Mouse (Mus musculus): ENCODE data around the gene Tspan18. TPM values are rescaled to one million over a fixed set of nuclear protein-coding genes. Genes with fewer than 3 reads are reported as not detected.
A peak's percentile ranks its signal among the peaks of the same experiment; 100 is the strongest.

The Tspan18 gene
- polyA plus RNA-seq, 1 experiment = 10.6 TPM

DNA sequence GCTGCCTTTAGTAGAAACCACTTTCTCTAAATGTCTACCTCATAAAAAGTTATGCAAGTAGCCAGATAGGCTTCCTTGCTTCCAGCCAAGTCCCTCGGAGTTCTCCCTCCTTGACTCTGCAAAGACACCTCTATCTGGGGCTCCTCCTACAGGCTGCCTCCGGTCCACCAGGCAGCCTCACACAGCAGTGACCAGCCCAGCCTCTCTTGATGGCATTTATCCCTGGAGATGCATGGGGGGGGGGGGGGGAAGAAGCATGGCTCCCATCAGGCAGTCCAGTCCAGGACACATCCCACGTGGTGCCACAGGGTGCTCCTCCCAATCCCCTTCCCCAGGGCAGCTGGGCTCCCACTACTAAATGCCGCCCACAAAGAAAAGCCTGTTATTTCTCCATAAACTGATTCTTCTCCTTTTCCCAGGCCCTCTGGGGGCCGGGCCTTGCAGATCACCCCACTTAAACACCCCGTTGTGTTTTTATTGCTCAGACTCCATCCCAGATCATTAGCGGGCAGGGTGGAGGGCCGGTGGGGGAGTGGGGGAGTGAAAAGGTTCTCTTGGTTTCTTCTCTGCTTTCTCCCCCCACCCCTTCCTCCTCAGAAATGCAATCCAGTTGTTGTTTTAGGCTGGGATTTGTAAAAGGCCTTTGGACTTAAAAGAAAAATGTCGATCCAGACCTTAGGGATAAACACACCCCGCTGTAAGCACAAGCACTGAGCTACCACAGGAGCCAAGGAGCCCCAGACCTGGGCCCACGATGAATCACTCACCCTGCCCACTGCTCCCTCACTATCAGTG, 55.9 kb downstream of the Tspan18 start:
- H3K27ac ChIP-seq (ENCODE audit: insufficient read depth, low read length) = 0 out of 2 replicates have a peak overlapping the region, but pooled peaks have one; percentile 13
- H3K36me3 ChIP-seq (ENCODE audit: control insufficient read depth, insufficient read depth, low read length) = no peaks in the 10 kb centered on the region
- H3K4me1 ChIP-seq (ENCODE audit: control insufficient read depth, insufficient read depth, insufficient read length) = no peaks in the 10 kb centered on the region
- DNase-seq (ENCODE audit: low read depth in 1 of 2, low spot score in 2 of 2) = no peak
- H3K4me3 ChIP-seq (ENCODE audit: extremely low read depth, insufficient read depth, insufficient read length) = no peak overlapping the region
- H3K27me3 ChIP-seq (ENCODE audit: control insufficient read depth, insufficient read depth, low read length) = no peaks in the 10 kb centered on the region
- TF ChIP-seq CTCF (IDR thresholded peaks at IDR 0.05; ENCODE audit: extremely low read depth, insufficient read depth, insufficient read length, insufficient replicate concordance) = no peak
- no peak for TF ChIP-seq POLR2A (IDR thresholded peaks at IDR 0.05; ENCODE audit: low read depth, low read length)
- WGBS = 56% methylated on average over 11 of the region's 11 CpGs

DNA sequence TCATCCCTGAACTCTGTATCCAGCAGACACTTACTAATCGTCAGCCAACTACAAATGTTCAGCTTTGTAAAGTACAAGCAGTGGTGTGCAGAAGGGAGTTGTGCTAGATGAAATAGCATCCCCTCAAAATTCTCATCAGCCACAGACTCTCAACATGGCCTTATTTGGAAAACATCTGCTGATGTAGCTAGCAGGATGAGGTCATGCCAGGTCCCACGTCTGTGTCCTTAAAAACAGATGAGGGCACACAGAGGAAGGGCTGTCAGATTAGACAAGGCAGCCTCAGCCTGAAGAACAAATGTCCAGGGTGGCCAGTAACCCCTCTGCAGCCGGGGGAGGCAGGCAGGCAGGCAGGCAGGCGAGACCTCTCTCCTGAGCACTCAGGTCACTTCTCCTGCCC, 56.8 kb downstream of the Tspan18 start:
- no peaks in the 10 kb centered on the region for H3K4me1 ChIP-seq (ENCODE audit: control insufficient read depth, insufficient read depth, insufficient read length)
- WGBS = 67% methylated on average over 4 of the region's 4 CpGs
- H3K36me3 ChIP-seq (ENCODE audit: control insufficient read depth, insufficient read depth, low read length) = no peaks in the 10 kb centered on the region
- DNase-seq (ENCODE audit: low read depth in 1 of 2, low spot score in 2 of 2) = no peak
- 0 out of 2 replicates have a peak overlapping the region, but pooled peaks have one; percentile 13 for H3K27ac ChIP-seq (ENCODE audit: insufficient read depth, low read length)
- no peaks in the 10 kb centered on the region for H3K27me3 ChIP-seq (ENCODE audit: control insufficient read depth, insufficient read depth, low read length)
- H3K4me3 ChIP-seq (ENCODE audit: extremely low read depth, insufficient read depth, insufficient read length) = no peak overlapping the region
- TF ChIP-seq POLR2A (IDR thresholded peaks at IDR 0.05; ENCODE audit: low read depth, low read length) (no peak), CTCF (IDR thresholded peaks at IDR 0.05; ENCODE audit: extremely low read depth, insufficient read depth, insufficient read length, insufficient replicate concordance) (no peak)

DNA sequence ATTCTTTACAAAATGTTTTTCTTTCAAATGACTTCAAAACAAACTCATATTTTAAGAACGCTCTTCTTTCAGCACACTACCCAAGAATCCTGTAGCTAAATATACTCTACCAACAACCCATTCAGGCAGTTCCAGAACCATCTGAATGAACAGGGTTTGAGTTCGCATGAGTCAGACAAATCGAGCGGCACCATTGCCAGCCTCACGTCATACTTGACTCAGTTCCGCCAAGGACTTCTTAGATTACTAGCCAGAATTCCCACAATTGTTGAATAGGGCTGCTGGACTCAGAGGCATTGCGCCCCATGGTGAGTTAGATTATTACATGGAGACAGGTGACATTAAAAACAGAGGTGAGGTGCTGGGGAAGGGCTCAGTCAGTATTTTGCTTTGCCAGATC, 58.3 kb downstream of the Tspan18 start:
- 94% methylated on average over 7 of the region's 7 CpGs for WGBS

DNA sequence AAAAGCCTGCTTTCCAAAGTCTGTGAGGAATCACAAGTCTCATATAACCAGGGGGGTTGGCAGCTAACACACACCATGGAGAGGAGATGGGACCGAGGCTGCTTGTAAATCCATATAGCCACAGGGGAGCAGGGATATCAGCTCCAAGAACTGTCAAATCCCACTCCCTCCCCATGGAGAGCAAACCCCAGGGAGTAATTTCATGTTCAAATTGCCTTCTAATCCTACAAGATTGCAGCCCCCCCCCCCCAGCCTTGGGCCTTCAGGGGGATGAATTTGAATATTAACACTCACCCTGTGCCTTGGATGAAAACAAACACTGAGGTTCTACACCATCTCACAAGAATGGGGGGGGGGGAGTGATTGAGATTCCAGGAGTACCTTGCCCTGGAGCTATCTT, 60.4 kb downstream of the Tspan18 start:
- Histone ChIP-seq H3K4me3 (ENCODE audit: extremely low read depth, insufficient read depth, insufficient read length) (no peak overlapping the region), H3K27me3 (ENCODE audit: control insufficient read depth, insufficient read depth, low read length) (no peaks in the 10 kb centered on the region), H3K4me1 (ENCODE audit: control insufficient read depth, insufficient read depth, insufficient read length) (no peaks in the 10 kb centered on the region), H3K27ac (ENCODE audit: insufficient read depth, low read length) (no peak overlapping the region), H3K36me3 (ENCODE audit: control insufficient read depth, insufficient read depth, low read length) (no peaks in the 10 kb centered on the region)
- WGBS = 94% methylated on average over 1 of the region's 1 CpGs
- DNase-seq (ENCODE audit: low read depth in 1 of 2, low spot score in 2 of 2) = no peak
- TF ChIP-seq CTCF (IDR thresholded peaks at IDR 0.05; ENCODE audit: extremely low read depth, insufficient read depth, insufficient read length, insufficient replicate concordance) = no peak
- TF ChIP-seq POLR2A (IDR thresholded peaks at IDR 0.05; ENCODE audit: low read depth, low read length) = no peak

More for the DNA sequence above, 58.3 kb downstream of the Tspan18 start:
- Histone ChIP-seq H3K4me1 (ENCODE audit: control insufficient read depth, insufficient read depth, insufficient read length) (no peaks in the 10 kb centered on the region), H3K27me3 (ENCODE audit: control insufficient read depth, insufficient read depth, low read length) (no peaks in the 10 kb centered on the region), H3K4me3 (ENCODE audit: extremely low read depth, insufficient read depth, insufficient read length) (no peak overlapping the region), H3K27ac (ENCODE audit: insufficient read depth, low read length) (no peak overlapping the region), H3K36me3 (ENCODE audit: control insufficient read depth, insufficient read depth, low read length) (no peaks in the 10 kb centered on the region)
- DNase-seq (ENCODE audit: low read depth in 1 of 2, low spot score in 2 of 2) = no peak
- TF ChIP-seq CTCF (IDR thresholded peaks at IDR 0.05; ENCODE audit: extremely low read depth, insufficient read depth, insufficient read length, insufficient replicate concordance) (no peak), POLR2A (IDR thresholded peaks at IDR 0.05; ENCODE audit: low read depth, low read length) (no peak)

DNA sequence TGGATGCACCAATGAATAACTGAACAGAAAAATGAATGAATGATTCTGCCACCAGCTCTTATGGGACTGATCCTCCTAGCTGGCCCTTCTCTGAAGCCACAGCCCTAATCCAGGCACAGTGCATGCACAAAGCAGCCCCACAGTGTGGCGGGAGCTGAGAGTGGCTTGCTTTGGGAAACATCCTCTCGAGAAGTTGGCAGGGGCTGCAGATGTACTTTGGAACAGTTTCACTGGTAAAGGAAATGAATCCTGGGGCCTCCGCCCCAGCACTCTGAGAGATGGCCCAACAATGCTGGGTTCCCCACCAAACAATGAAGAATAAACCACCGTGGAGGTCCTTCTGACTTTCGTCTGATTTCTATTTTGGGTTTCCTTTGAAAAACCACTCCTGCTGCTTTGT, 64.2 kb downstream of the Tspan18 start:
- H3K4me1 ChIP-seq (ENCODE audit: control insufficient read depth, insufficient read depth, insufficient read length) = no peaks in the 10 kb centered on the region
- H3K27me3 ChIP-seq (ENCODE audit: control insufficient read depth, insufficient read depth, low read length) = no peaks in the 10 kb centered on the region
- H3K4me3 ChIP-seq (ENCODE audit: extremely low read depth, insufficient read depth, insufficient read length) = no peak overlapping the region
- no peak for TF ChIP-seq POLR2A (IDR thresholded peaks at IDR 0.05; ENCODE audit: low read depth, low read length)
- no peak for TF ChIP-seq CTCF (IDR thresholded peaks at IDR 0.05; ENCODE audit: extremely low read depth, insufficient read depth, insufficient read length, insufficient replicate concordance)
- 59% methylated on average over 5 of the region's 5 CpGs for WGBS
- DNase-seq (ENCODE audit: low read depth in 1 of 2, low spot score in 2 of 2) = no peak
- H3K36me3 ChIP-seq (ENCODE audit: control insufficient read depth, insufficient read depth, low read length) = no peaks in the 10 kb centered on the region
- H3K27ac ChIP-seq (ENCODE audit: insufficient read depth, low read length) = no peak overlapping the region

DNA sequence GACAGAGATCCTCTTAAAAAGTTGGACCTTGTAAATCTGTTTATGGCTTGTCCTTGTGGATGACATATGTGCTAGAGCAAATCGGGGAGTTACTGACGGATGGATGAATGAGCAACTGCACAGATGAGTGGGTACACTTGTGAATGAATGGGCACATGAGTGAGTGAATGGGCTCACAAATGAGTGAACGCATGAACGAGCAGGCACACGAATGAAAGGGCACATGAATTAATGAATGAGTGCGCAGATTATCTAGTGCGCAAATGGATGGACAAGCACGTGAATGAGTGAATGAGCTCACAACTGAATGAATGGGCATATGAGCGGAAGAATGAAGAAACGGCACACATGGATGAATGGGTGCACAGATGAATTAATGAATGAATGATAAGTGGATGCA, 64.7 kb downstream of the Tspan18 start:
- WGBS = 91% methylated on average over 10 of the region's 10 CpGs
- H3K4me3 ChIP-seq (ENCODE audit: extremely low read depth, insufficient read depth, insufficient read length) = no peak overlapping the region
- no peak overlapping the region for H3K27ac ChIP-seq (ENCODE audit: insufficient read depth, low read length)
- no peak for DNase-seq (ENCODE audit: low read depth in 1 of 2, low spot score in 2 of 2)
- H3K36me3 ChIP-seq (ENCODE audit: control insufficient read depth, insufficient read depth, low read length) = no peaks in the 10 kb centered on the region
- H3K27me3 ChIP-seq (ENCODE audit: control insufficient read depth, insufficient read depth, low read length) = no peaks in the 10 kb centered on the region
- H3K4me1 ChIP-seq (ENCODE audit: control insufficient read depth, insufficient read depth, insufficient read length) = no peaks in the 10 kb centered on the region
- no peak for TF ChIP-seq POLR2A (IDR thresholded peaks at IDR 0.05; ENCODE audit: low read depth, low read length)
- no peak for TF ChIP-seq CTCF (IDR thresholded peaks at IDR 0.05; ENCODE audit: extremely low read depth, insufficient read depth, insufficient read length, insufficient replicate concordance)

DNA sequence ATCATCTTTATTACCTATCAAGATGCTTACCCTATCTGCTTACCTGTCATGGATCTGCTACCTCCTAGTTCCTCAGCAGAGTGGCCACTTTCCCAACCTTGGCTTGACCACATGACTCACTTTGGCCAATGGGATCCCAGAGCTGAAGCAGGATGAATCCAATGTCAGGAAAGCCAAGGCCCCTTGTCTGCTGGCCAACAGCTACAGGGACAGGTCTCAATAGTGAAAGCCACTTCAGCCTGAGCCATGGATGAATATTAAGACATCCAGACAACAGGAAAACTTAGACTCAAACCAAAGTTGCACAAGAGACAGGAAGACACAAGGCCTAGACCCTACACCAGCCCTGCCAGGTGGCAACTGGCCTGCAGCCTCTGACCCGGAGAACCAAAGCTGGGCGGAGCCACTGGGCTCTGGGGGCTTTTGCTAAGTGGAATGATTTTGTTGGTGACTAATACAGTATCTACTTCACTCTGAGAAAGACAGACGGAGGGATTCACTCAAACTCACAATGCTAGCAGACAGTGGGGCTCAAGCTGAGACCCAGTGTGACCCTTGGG, 65.5 kb downstream of the Tspan18 start:
- no peak for TF ChIP-seq CTCF (IDR thresholded peaks at IDR 0.05; ENCODE audit: extremely low read depth, insufficient read depth, insufficient read length, insufficient replicate concordance)
- no peak for TF ChIP-seq POLR2A (IDR thresholded peaks at IDR 0.05; ENCODE audit: low read depth, low read length)
- H3K27me3 ChIP-seq (ENCODE audit: control insufficient read depth, insufficient read depth, low read length) = no peaks in the 10 kb centered on the region
- DNase-seq (ENCODE audit: low read depth in 1 of 2, low spot score in 2 of 2) = no peak
- H3K36me3 ChIP-seq (ENCODE audit: control insufficient read depth, insufficient read depth, low read length) = no peaks in the 10 kb centered on the region
- no peak overlapping the region for H3K27ac ChIP-seq (ENCODE audit: insufficient read depth, low read length)
- no peaks in the 10 kb centered on the region for H3K4me1 ChIP-seq (ENCODE audit: control insufficient read depth, insufficient read depth, insufficient read length)
- no peak overlapping the region for H3K4me3 ChIP-seq (ENCODE audit: extremely low read depth, insufficient read depth, insufficient read length)
- WGBS = 76% methylated on average over 3 of the region's 3 CpGs
